Mouse (Mus musculus) heart, postnatal 0 days (tissue): ENCODE results near the gene Gm35549. TPM values are rescaled to one million over a fixed set of nuclear protein-coding genes. Genes with fewer than 3 reads are reported as not detected.

Experiments used
- ATAC-seq: fragments of 200-750 bp; cut with Nextera tagmentation; 2 replicates; pipeline ENCODE4 v1.8.0; 2017; ENCODE audit warnings: low read depth, moderate number of reproducible peaks, moderate library complexity; ENCODE audit not compliant: insufficient read depth
- DNase-seq: peaks from one replicate; pipeline ENCODE4 v3.0.0-alpha.2; 2016; ENCODE audit warnings: low spot score
- H3K27ac ChIP-seq: fragments of 300-500 bp; sonication (generic); 2 replicates; pipeline ENCODE4 v1.5.1; 2014; ENCODE audit warnings: low read depth, mild to moderate bottlenecking
- H3K27me3 ChIP-seq: fragments of 300-500 bp; sonication (generic); 2 replicates; pipeline ENCODE4 v1.6.1; 2014; ENCODE audit warnings: low read length, mixed read lengths; ENCODE audit not compliant: control insufficient read depth, insufficient read depth
- H3K36me3 ChIP-seq: fragments of 300-500 bp; sonication (generic); replicated peaks from 2 replicates; pipeline ENCODE4 v1.6.1; 2014; ENCODE audit warnings: low read length, mixed read lengths; ENCODE audit not compliant: control insufficient read depth, insufficient read depth
- H3K4me1 ChIP-seq: fragments of 300-500 bp; sonication (generic); 2 replicates; pipeline ENCODE4 v1.6.1; 2014; ENCODE audit warnings: antibody characterized with exemption; ENCODE audit not compliant: control insufficient read depth, insufficient read depth
- H3K4me2 ChIP-seq: fragments of 300-500 bp; sonication (generic); 2 replicates; pipeline ENCODE4 v1.6.1; 2014; ENCODE audit warnings: low read depth, mild to moderate bottlenecking, low read length, moderate library complexity
- H3K4me3 ChIP-seq: fragments of 300-500 bp; sonication (generic); 2 replicates; pipeline ENCODE4 v1.5.1; 2014; ENCODE audit warnings: low read depth, low read length
- H3K9ac ChIP-seq: fragments of 300-500 bp; sonication (generic); replicated peaks from 2 replicates; pipeline ENCODE4 v1.6.1; 2014; ENCODE audit warnings: low read depth, low read length, mixed read lengths
- H3K9me3 ChIP-seq: fragments of 300-500 bp; sonication (generic); replicated peaks from 2 replicates; pipeline ENCODE4 v1.6.1; 2016; ENCODE audit warnings: low read length; ENCODE audit not compliant: control insufficient read depth
- CTCF ChIP-seq: IDR thresholded peaks from 2 replicates; pipeline ENCODE4 v1.5.1; 2016; ENCODE audit warnings: antibody characterized with exemption, control low read depth, low read depth
- EP300 ChIP-seq: IDR thresholded peaks from 2 replicates; pipeline ENCODE4 v1.6.1; 2016; ENCODE audit warnings: antibody characterized with exemption, low read depth
- WGBS: fragments of 180-500 bp; shearing (Covaris S2); extraction: QIAGEN DNeasy Blood & Tissue Kit; methylation state at CpG from one replicate; pipeline ENCODE4 v1.1.7; 2014; 5-methylcytosine and 5-hydroxymethylcytosine counted together
- polyA plus RNA-seq: library from polyadenylated mRNA; unstranded; fragments of >200 nt; fragmentation: Nextera tagmentation; extraction: Ambion mirVana; gene quantifications from 2 replicates; pipeline ENCODE4 v1.2.1, GENCODE M21; 2015
- total RNA-seq: library from RNA; depleted of rRNA; stranded (reverse); fragments of >200 nt; gene quantifications from 2 replicates; pipeline ENCODE4 v1.2.3, GENCODE M21; 2014; ENCODE audit warnings: low replicate concordance; rRNA removed

The Gm35549 gene
- total and polyA plus RNA-seq, 2 experiments from 2014 or later = 0.20 TPM; not detected in 1

- Histone ChIP-seq H3K27ac (no peak overlapping the region), H3K9ac (no peak overlapping the region), H3K4me1 (no peaks in the 10 kb centered on the region), H3K27me3 (no peaks in the 10 kb centered on the region), H3K9me3 (no peaks in the 10 kb centered on the region), H3K4me3 (no peak overlapping the region), H3K36me3 (no peaks in the 10 kb centered on the region), H3K4me2 (no peak overlapping the region)
- 68% methylated on average over 5 of the region's 5 CpGs for WGBS
- no peak for TF ChIP-seq EP300
- TF ChIP-seq CTCF = no peak
- no peak for ATAC-seq
- no peak for DNase-seq
Measured at GRCm38 (mm10) chr9:122785231-122785630, 58.6 kb downstream of the Gm35549 start.

Other genes with a start within 250 kb of the Gm35549 start
- not detected in 2 replicates for gene Topaz1, start 96.7 kb downstream of the Gm35549 start, total RNA-seq
- gene Topaz1, start 96.7 kb downstream of the Gm35549 start, polyA plus RNA-seq = not detected in 2 replicates
- 4.0 and 6.5 TPM in 2 replicates for gene Tcaim, start 38.5 kb downstream of the Gm35549 start, total RNA-seq
- 9.8 and 10.0 TPM in 2 replicates for gene Tcaim, start 38.5 kb downstream of the Gm35549 start, polyA plus RNA-seq
- gene Zfp445, start 22.0 kb upstream of the Gm35549 start, total RNA-seq = 51.3 and 72.3 TPM in 2 replicates
- 19.0 and 24.6 TPM in 2 replicates for gene Zfp445, start 22.0 kb upstream of the Gm35549 start, polyA plus RNA-seq
- gene Zkscan7, start 41.6 kb upstream of the Gm35549 start, total RNA-seq = 3.9 and 5.4 TPM in 2 replicates
- gene Zkscan7, start 41.6 kb upstream of the Gm35549 start, polyA plus RNA-seq = 1.4 and 1.5 TPM in 2 replicates
- gene Zfp105, start 79.0 kb upstream of the Gm35549 start, total RNA-seq = 2.2 and 6.9 TPM in 2 replicates
- gene Zfp105, start 79.0 kb upstream of the Gm35549 start, polyA plus RNA-seq = 7.2 and 7.8 TPM in 2 replicates
- gene 1110059G10Rik, start 107.0 kb upstream of the Gm35549 start, total RNA-seq = 0.84 and 13.5 TPM in 2 replicates
- gene 1110059G10Rik, start 107.0 kb upstream of the Gm35549 start, polyA plus RNA-seq = 27.1 and 31.1 TPM in 2 replicates
- gene Kif15, start 107.0 kb upstream of the Gm35549 start, total RNA-seq = 18.3 and 38.2 TPM in 2 replicates
- 5.3 and 6.1 TPM in 2 replicates for gene Kif15, start 107.0 kb upstream of the Gm35549 start, polyA plus RNA-seq
- 13.8 and 22.1 TPM in 2 replicates for gene Tmem42, start 177.3 kb upstream of the Gm35549 start, total RNA-seq
- 27.5 and 28.1 TPM in 2 replicates for gene Tmem42, start 177.3 kb upstream of the Gm35549 start, polyA plus RNA-seq
- gene Tgm4, start 190.7 kb upstream of the Gm35549 start, total RNA-seq = not detected in 2 replicates
- 0.19 and 0.20 TPM in 2 replicates for gene Tgm4, start 190.7 kb upstream of the Gm35549 start, polyA plus RNA-seq